25 mouse cellular contexts compared by ENCODE assay signal in genomic region chr2:43962466-43962865, GRCm38 (mm10).
A peak's percentile ranks its signal among the peaks of the same experiment; 100 is the strongest.
DNase-seq lines count a peak whose midpoint lies in the region; ATAC-seq and TF ChIP-seq lines count a peak whose summit lies in the region.
"Had no signal": no experiment of that assay in that cellular context is flagged by ENCODE, and none has a peak within 500 bp of the region (broad histone marks: within the 10 kb centered on the region; RNA-seq: fewer than 3 reads in every experiment).

No protein-coding gene starts in this region.

- no peak for TF ChIP-seq CTCF in kidney, postnatal 0 days (IDR thresholded peaks at IDR 0.05; ENCODE audit: low read depth)

- no peaks in the 10 kb centered on the region for H3K27me3 ChIP-seq in kidney, postnatal 0 days (ENCODE audit: insufficient read depth, low read length)
- no peaks in the 10 kb centered on the region for H3K27me3 ChIP-seq in kidney, embryonic 14.5 days (ENCODE audit: control insufficient read depth, insufficient read depth, low read length)
- H3K27me3 ChIP-seq in forebrain, embryonic 10.5 days (ENCODE audit: poor library complexity, severe bottlenecking): no peaks in the 10 kb centered on the region
- H3K27me3 ChIP-seq: CH12.LX; embryonic facial prominence, embryonic 12.5 days; embryonic facial prominence, embryonic 15.5 days; forebrain, embryonic 13.5 days; hindbrain, embryonic 12.5 days; hindbrain, embryonic 15.5 days; intestine, embryonic 15.5 days had no signal

- H3K4me1 ChIP-seq in kidney, postnatal 0 days (replicated peaks; ENCODE audit: insufficient read depth, low read length): no peaks in the 10 kb centered on the region
- no peaks in the 10 kb centered on the region for H3K4me1 ChIP-seq in kidney, embryonic 14.5 days (ENCODE audit: control insufficient read depth, insufficient read depth, low read length)
- no peaks in the 10 kb centered on the region for H3K4me1 ChIP-seq in forebrain, embryonic 10.5 days
- H3K4me1 ChIP-seq: embryonic facial prominence, embryonic 12.5 days; embryonic facial prominence, embryonic 15.5 days; forebrain, embryonic 13.5 days; hindbrain, embryonic 12.5 days; hindbrain, embryonic 15.5 days; intestine, embryonic 15.5 days had no signal

- no peak for ATAC-seq in kidney, postnatal 0 days (replicated peaks; ENCODE audit: low FRiP score, low read depth)
- ATAC-seq in kidney, embryonic 14.5 days (ENCODE audit: low FRiP score, low TSS enrichment): no peak
- ATAC-seq: forebrain, embryonic 13.5 days; forebrain, embryonic 16.5 days; intestine, embryonic 15.5 days had no signal

- no peak overlapping the region for H3K4me2 ChIP-seq in kidney, postnatal 0 days (ENCODE audit: low read length)
- no peak overlapping the region for H3K4me2 ChIP-seq in kidney, embryonic 14.5 days (replicated peaks; ENCODE audit: low read depth, low read length)
- H3K4me2 ChIP-seq: embryonic facial prominence, embryonic 12.5 days; embryonic facial prominence, embryonic 15.5 days; forebrain, embryonic 13.5 days; heart, embryonic 11.5 days; hindbrain, embryonic 12.5 days; hindbrain, embryonic 15.5 days; intestine, embryonic 15.5 days had no signal

- H3K4me3 ChIP-seq in kidney, postnatal 0 days (replicated peaks; ENCODE audit: low read depth, low read length): no peak overlapping the region
- H3K4me3 ChIP-seq in kidney, embryonic 14.5 days (ENCODE audit: low read length): no peak overlapping the region
- no peak overlapping the region for H3K4me3 ChIP-seq in forebrain, embryonic 10.5 days
- H3K4me3 ChIP-seq: embryonic facial prominence, embryonic 12.5 days; embryonic facial prominence, embryonic 15.5 days; forebrain, embryonic 13.5 days; heart, adult 2 months; hindbrain, embryonic 12.5 days; hindbrain, embryonic 15.5 days; intestine, embryonic 15.5 days had no signal

- no peaks in the 10 kb centered on the region for H3K36me3 ChIP-seq in kidney, postnatal 0 days (ENCODE audit: insufficient read depth, low read length)
- no peaks in the 10 kb centered on the region for H3K36me3 ChIP-seq in kidney, embryonic 14.5 days (ENCODE audit: control insufficient read depth, insufficient read depth, low read length)
- no peaks in the 10 kb centered on the region for H3K36me3 ChIP-seq in forebrain, embryonic 10.5 days (replicated peaks)
- H3K36me3 ChIP-seq: embryonic facial prominence, embryonic 12.5 days; embryonic facial prominence, embryonic 15.5 days; G1E; hindbrain, embryonic 12.5 days; hindbrain, embryonic 15.5 days; intestine, embryonic 15.5 days had no signal

- H3K9ac ChIP-seq in kidney, postnatal 0 days (ENCODE audit: low read depth, low read length): no peak overlapping the region
- no peak overlapping the region for H3K9ac ChIP-seq in kidney, embryonic 14.5 days (ENCODE audit: low read depth, low read length)
- H3K9ac ChIP-seq: embryonic facial prominence, embryonic 12.5 days; embryonic facial prominence, embryonic 15.5 days; forebrain, embryonic 13.5 days; hindbrain, embryonic 12.5 days; hindbrain, embryonic 15.5 days; intestine, embryonic 15.5 days had no signal

- H3K27ac ChIP-seq in kidney, postnatal 0 days: no peak overlapping the region
- H3K27ac ChIP-seq in kidney, embryonic 14.5 days (ENCODE audit: low read depth, low read length): no peak overlapping the region
- no peak overlapping the region for H3K27ac ChIP-seq in forebrain, embryonic 10.5 days
- H3K27ac ChIP-seq: embryonic facial prominence, embryonic 12.5 days; embryonic facial prominence, embryonic 15.5 days; forebrain, embryonic 13.5 days; heart, adult 2 months; hindbrain, embryonic 12.5 days; hindbrain, embryonic 15.5 days; intestine, embryonic 15.5 days had no signal

- H3K9me3 ChIP-seq in kidney, postnatal 0 days (replicated peaks; ENCODE audit: low read length): no peaks in the 10 kb centered on the region
- H3K9me3 ChIP-seq in kidney, embryonic 14.5 days (ENCODE audit: control insufficient read depth, low read length): no peaks in the 10 kb centered on the region
- H3K9me3 ChIP-seq in forebrain, embryonic 10.5 days: no peaks in the 10 kb centered on the region
- H3K9me3 ChIP-seq: embryonic facial prominence, embryonic 12.5 days; embryonic facial prominence, embryonic 15.5 days; forebrain, embryonic 13.5 days; G1E; hindbrain, embryonic 12.5 days; hindbrain, embryonic 15.5 days; intestine, embryonic 15.5 days had no signal

- WGBS in kidney, postnatal 0 days: 23% methylated on average over 5 of the region's 5 CpGs
- 26% methylated on average over 5 of the region's 5 CpGs for WGBS in kidney, embryonic 14.5 days
- WGBS in forebrain, embryonic 10.5 days: 87% methylated on average over 5 of the region's 5 CpGs

- peak; percentile 6 for DNase-seq in kidney, postnatal 0 days (ENCODE audit: low spot score)
- DNase-seq in 416B (ENCODE audit: low read depth): peak; percentile 31
- DNase-seq in forelimb bud, embryonic 11.5 days (ENCODE audit: low read depth, low spot score): peak; percentile 54
- no peak for DNase-seq in gastrocnemius, adult 18-20 months (ENCODE audit: low spot score)
- DNase-seq in forebrain, embryonic 10.5 days (ENCODE audit: extremely low spot score, low spot score): no peak
- DNase-seq: adrenal gland, adult 2 months; adrenal gland, postnatal 14 days; B cell, adult 2 months; cerebellum, adult 11 months; cerebellum, adult 2 months; cerebellum, adult 9-11 months; cerebellum, postnatal 25 days; gastrocnemius, postnatal 25 days; heart, adult 2 months had no signal

Comparison
In these comparisons a context has a peak if more than half of its experiments do, and no peak if none do; other contexts are left out.
1. DNase-seq: peak in kidney, postnatal 0 days (single experiment), 416B (single experiment) and forelimb bud, embryonic 11.5 days (single experiment); none in gastrocnemius, adult 18-20 months (single experiment) and forebrain, embryonic 10.5 days (single experiment).